18 mouse cellular contexts compared by ENCODE assay signal in the genomic region with DNA sequence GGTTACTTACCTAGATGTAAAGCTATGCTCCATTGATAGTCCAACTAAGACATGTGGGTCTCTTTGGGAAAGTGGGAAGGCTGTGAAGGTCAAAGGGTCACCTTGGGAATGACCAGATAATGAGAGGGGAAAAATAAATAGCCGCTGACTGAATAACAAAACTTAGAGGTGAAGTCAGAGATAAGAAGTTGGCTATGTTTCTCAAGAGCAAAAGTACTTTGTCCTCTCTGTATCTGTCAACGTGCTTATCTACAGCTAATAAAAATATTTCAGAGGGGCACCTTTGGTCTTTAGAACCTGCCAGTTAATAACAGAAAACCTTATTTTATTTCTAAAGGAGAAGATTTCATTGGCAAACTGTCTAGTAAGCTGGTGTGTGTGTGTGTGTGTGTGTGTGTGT.
"Had no signal": no experiment of that assay in that cellular context is flagged by ENCODE, and none has a peak within 500 bp of the region (broad histone marks: within the 10 kb centered on the region; RNA-seq: fewer than 3 reads in every experiment).

No protein-coding gene starts in this region.

- H3K4me3 ChIP-seq: layer of hippocampus, adult 2 months; left cerebral cortex, adult 2 months; liver, embryonic 12.5 days; liver, embryonic 15.5 days; lung, embryonic 15.5 days had no signal

- H3K27ac ChIP-seq: kidney, postnatal 0 days; layer of hippocampus, adult 2 months; left cerebral cortex, adult 2 months; liver, embryonic 12.5 days; liver, embryonic 15.5 days; lung, embryonic 15.5 days had no signal

- H3K9ac ChIP-seq: liver, embryonic 12.5 days; liver, embryonic 15.5 days; lung, embryonic 15.5 days had no signal

- ATAC-seq: liver, embryonic 12.5 days had no signal

- H3K36me3 ChIP-seq: liver, embryonic 12.5 days; liver, embryonic 15.5 days; lung, embryonic 15.5 days had no signal

- H3K27me3 ChIP-seq: liver, embryonic 12.5 days; liver, embryonic 15.5 days; lung, embryonic 15.5 days had no signal

- DNase-seq: kidney, adult 2 months; kidney, postnatal 25 days; layer of hippocampus, adult 9-11 months; layer of hippocampus, postnatal 36 days; lung, adult 18-20 months; lung, postnatal 10 days; lung, postnatal 4 days; midbrain, embryonic 14.5 days; thymus, adult 2 months; thymus, postnatal 14 days; thymus, postnatal 4 days had no signal

- H3K4me2 ChIP-seq: liver, embryonic 12.5 days; liver, embryonic 15.5 days; lung, embryonic 15.5 days; midbrain, embryonic 11.5 days had no signal

- H3K9me3 ChIP-seq: liver, embryonic 12.5 days; liver, embryonic 15.5 days; lung, embryonic 15.5 days had no signal

- H3K4me1 ChIP-seq: liver, embryonic 12.5 days; liver, embryonic 15.5 days; lung, embryonic 15.5 days had no signal
